Mouse (Mus musculus) lung, postnatal 0 days (tissue): ENCODE results near the gene Wdfy4.

Experiments used
- CTCF ChIP-seq: IDR thresholded peaks from 2 replicates; pipeline ENCODE4 v1.5.1; 2016; ENCODE audit warnings: antibody characterized with exemption, mild to moderate bottlenecking
- EP300 ChIP-seq: IDR thresholded peaks from 2 replicates; pipeline ENCODE4 v1.6.1; 2016; ENCODE audit warnings: antibody characterized with exemption, mild to moderate bottlenecking, control low read depth

- TF ChIP-seq CTCF (no peak), EP300 (no peak)
Observed at GRCm38 (mm10) chr14:33005114-33005513, 180.2 kb downstream of the Wdfy4 start.
